In genomic region chr9:51303980-51304379, GRCm38 (mm10) we compare ENCODE assay signal across 33 mouse cellular contexts. TPM values are rescaled to one million over a fixed set of nuclear protein-coding genes. Genes with fewer than 3 reads are reported as not detected.
A peak's percentile ranks its signal among the peaks of the same experiment; 100 is the strongest.
DNase-seq lines count a peak whose midpoint lies in the region; ATAC-seq and TF ChIP-seq lines count a peak whose summit lies in the region.
"Had no signal": no experiment of that assay in that cellular context is flagged by ENCODE, and none has a peak within 500 bp of the region (broad histone marks: within the 10 kb centered on the region; RNA-seq: fewer than 3 reads in every experiment).

No protein-coding gene starts in this region.

- WGBS in forebrain, embryonic 15.5 days: 76% methylated on average over 5 of the region's 5 CpGs
- WGBS in forebrain, embryonic 14.5 days: 85% methylated on average over 5 of the region's 5 CpGs
- 61% methylated on average over 5 of the region's 5 CpGs for WGBS in heart, embryonic 11.5 days (ENCODE audit: insufficient replicate concordance)

- no peaks in the 10 kb centered on the region for H3K79me2 ChIP-seq in myocyte (ENCODE audit: control insufficient read depth, insufficient read depth)

- no peak for TF ChIP-seq POLR2A in myocyte (IDR thresholded peaks at IDR 0.05; ENCODE audit: insufficient read length, low read depth)

- no peak overlapping the region for H3K4me2 ChIP-seq in forebrain, embryonic 15.5 days (replicated peaks)
- no peak overlapping the region for H3K4me2 ChIP-seq in forebrain, embryonic 14.5 days (ENCODE audit: low read length)
- H3K4me2 ChIP-seq in heart, embryonic 11.5 days: no peak overlapping the region
- no peak overlapping the region for H3K4me2 ChIP-seq in myocyte (ENCODE audit: low read depth)
- H3K4me2 ChIP-seq: hindbrain, embryonic 12.5 days; hindbrain, embryonic 15.5 days had no signal

- peak overlapping the region; percentile 80; the same call in 1 of the 2 replicates for H3K27ac ChIP-seq in forebrain, embryonic 15.5 days (replicated peaks)
- H3K27ac ChIP-seq in forebrain, embryonic 14.5 days (ENCODE audit: low read depth, low read length): no peak overlapping the region
- H3K27ac ChIP-seq in heart, embryonic 11.5 days (ENCODE audit: low read depth, low read length): no peak overlapping the region
- peak overlapping the region; percentile 17; the same call in 1 of the 2 replicates for H3K27ac ChIP-seq in left cerebral cortex, adult 2 months
- H3K27ac ChIP-seq: heart, adult 2 months; heart, embryonic 10.5 days; hindbrain, embryonic 12.5 days; hindbrain, embryonic 15.5 days had no signal

- no peak for ATAC-seq in forebrain, embryonic 15.5 days (replicated peaks)
- ATAC-seq in forebrain, embryonic 14.5 days: no peak
- no peak for ATAC-seq in heart, embryonic 11.5 days (replicated peaks; ENCODE audit: insufficient number of reproducible peaks, low FRiP score, low TSS enrichment)
- ATAC-seq: intestine, postnatal 0 days had no signal

- no peaks in the 10 kb centered on the region for H3K36me3 ChIP-seq in forebrain, embryonic 15.5 days
- H3K36me3 ChIP-seq in forebrain, embryonic 14.5 days (ENCODE audit: control insufficient read depth, insufficient read depth, low read length): no peaks in the 10 kb centered on the region
- no peaks in the 10 kb centered on the region for H3K36me3 ChIP-seq in heart, embryonic 11.5 days (ENCODE audit: control insufficient read depth, insufficient read depth, low read length)
- H3K36me3 ChIP-seq in myocyte (ENCODE audit: control insufficient read depth, insufficient read depth): no peaks in the 10 kb centered on the region
- H3K36me3 ChIP-seq: G1E; heart, embryonic 10.5 days; hindbrain, embryonic 12.5 days; hindbrain, embryonic 15.5 days had no signal

- intact Hi-C loops in left cerebral cortex, adult 2 months (cut with DNase I): no loop called here

- peaks cover 19% of the 10 kb centered on the region; the same call in 1 of the 2 replicates for H3K4me1 ChIP-seq in forebrain, embryonic 15.5 days
- H3K4me1 ChIP-seq in forebrain, embryonic 14.5 days (ENCODE audit: control insufficient read depth, insufficient read depth, low read length): no peaks in the 10 kb centered on the region
- no peaks in the 10 kb centered on the region for H3K4me1 ChIP-seq in heart, embryonic 11.5 days (ENCODE audit: control insufficient read depth, insufficient read depth, low read length)
- H3K4me1 ChIP-seq: heart, embryonic 10.5 days; hindbrain, embryonic 12.5 days; hindbrain, embryonic 15.5 days had no signal

- H3K27me3 ChIP-seq in forebrain, embryonic 15.5 days: no peaks in the 10 kb centered on the region
- H3K27me3 ChIP-seq in forebrain, embryonic 14.5 days (replicated peaks; ENCODE audit: control insufficient read depth, insufficient read depth, low read length): no peaks in the 10 kb centered on the region
- no peaks in the 10 kb centered on the region for H3K27me3 ChIP-seq in heart, embryonic 11.5 days (ENCODE audit: control insufficient read depth, insufficient read depth, low read length)
- H3K27me3 ChIP-seq in myocyte (ENCODE audit: control insufficient read depth, insufficient read depth, insufficient read length): no peaks in the 10 kb centered on the region
- H3K27me3 ChIP-seq: CH12.LX; hindbrain, embryonic 12.5 days; hindbrain, embryonic 15.5 days had no signal

- no peak overlapping the region for H3ac ChIP-seq in myocyte (ENCODE audit: control insufficient read depth, insufficient read length)

- H3K9me3 ChIP-seq in forebrain, embryonic 15.5 days: no peaks in the 10 kb centered on the region
- no peaks in the 10 kb centered on the region for H3K9me3 ChIP-seq in forebrain, embryonic 14.5 days (replicated peaks; ENCODE audit: control insufficient read depth, low read length)
- H3K9me3 ChIP-seq in heart, embryonic 11.5 days (replicated peaks; ENCODE audit: control insufficient read depth, low read length): no peaks in the 10 kb centered on the region
- H3K9me3 ChIP-seq: G1E; heart, embryonic 10.5 days; hindbrain, embryonic 12.5 days; hindbrain, embryonic 15.5 days had no signal

- no peak overlapping the region for H3K9ac ChIP-seq in forebrain, embryonic 15.5 days (replicated peaks)
- no peak overlapping the region for H3K9ac ChIP-seq in forebrain, embryonic 14.5 days (ENCODE audit: low read length)
- no peak overlapping the region for H3K9ac ChIP-seq in heart, embryonic 11.5 days (ENCODE audit: low read depth, low read length)
- H3K9ac ChIP-seq: hindbrain, embryonic 12.5 days; hindbrain, embryonic 15.5 days had no signal

- TF ChIP-seq CTCF in left cerebral cortex, adult 2 months (IDR thresholded peaks at IDR 0.05): no peak

- DNase-seq in forebrain, embryonic 14.5 days (ENCODE audit: low spot score): no peak
- peak; percentile 80 for DNase-seq in heart, adult 11 months
- DNase-seq in left cerebral cortex, adult 2 months (ENCODE audit: extremely low spot score in 1 of 2, low spot score in 2 of 2): no peak
- DNase-seq in left cerebral cortex, adult 9 months (ENCODE audit: low spot score in 2 of 2): no peak
- DNase-seq in adrenal gland, postnatal 14 days: no peak
- DNase-seq: adrenal gland, adult 2 months; adrenal gland, postnatal 25 days; B cell, adult 2 months; cerebellum, adult 11-12 months; cerebellum, adult 8-10 months; cerebellum, postnatal 10 days; cerebellum, postnatal 36 days; gastrocnemius, postnatal 25 days; heart, adult 2 months; heart, postnatal 4 days; kidney, adult 2 months had no signal

- H3K4me3 ChIP-seq in forebrain, embryonic 15.5 days: no peak overlapping the region
- H3K4me3 ChIP-seq in forebrain, embryonic 14.5 days (ENCODE audit: low read depth, low read length): no peak overlapping the region
- H3K4me3 ChIP-seq in heart, embryonic 11.5 days (ENCODE audit: low read depth, low read length): no peak overlapping the region
- H3K4me3 ChIP-seq in left cerebral cortex, adult 2 months: no peak overlapping the region
- H3K4me3 ChIP-seq in myocyte: no peak overlapping the region
- H3K4me3 ChIP-seq: heart, adult 2 months; heart, embryonic 10.5 days; hindbrain, embryonic 12.5 days; hindbrain, embryonic 15.5 days had no signal

TF ChIP-seq in myocyte, 11 proteins besides CTCF, POLR2A, EP300 and RAD21:
- TF ChIP-seq SRF (IDR thresholded peaks at IDR 0.05; ENCODE audit: control insufficient read depth, insufficient read length, low read depth) (no peak), MYOD1 (IDR thresholded peaks at IDR 0.05; ENCODE audit: control insufficient read depth in 1 of 3, insufficient read length in 2 of 3, low read depth in 2 of 3) (peak in 2 of 3 experiments; percentile 23 to 56), MYOG (IDR thresholded peaks at IDR 0.05; ENCODE audit: control insufficient read depth in 1 of 3, insufficient read depth in 1 of 3, insufficient read length in 2 of 3, low read depth in 2 of 3) (peak in 1 of 3 experiments; percentile 51)

RNA-seq across cellular contexts. Expression of gene 1810046K07Rik, which starts 24.7 kb away (rescaled TPM):
- polyA plus RNA-seq in forebrain, embryonic 15.5 days (2015; fragmentation: Nextera tagmentation; extraction: Ambion mirVana): not detected in 2 replicates
- not detected in 2 replicates for polyA plus RNA-seq in forebrain, embryonic 14.5 days (2014; fragmentation: Nextera tagmentation; extraction: Ambion mirVana)
- not detected in 2 replicates for polyA plus RNA-seq in heart, embryonic 11.5 days (2014; fragmentation: Nextera tagmentation; extraction: Ambion mirVana)
- not detected for total RNA-seq in left cerebral cortex, adult 2 months (2021)
- not detected for polyA plus RNA-seq in myocyte (2012; fragmentation: generic; extraction: Trizol)
- 1.0 TPM in 1 of 2 replicates, not detected in the other for total RNA-seq in adrenal gland, postnatal 14 days (2021)
- total RNA-seq: adrenal gland, adult 2 months; adrenal gland, postnatal 25 days; G1E; gastrocnemius, adult 8-10 months; gastrocnemius, postnatal 25 days; heart, adult 2 months; heart, postnatal 4 days had no signal
- polyA plus RNA-seq: adrenal gland, adult 2 months; brain, embryonic 14.5 days; embryonic facial prominence, embryonic 11.5 days; embryonic facial prominence, embryonic 14.5 days; G1E; gonadal fat pad, adult 2 months; heart, embryonic 10.5 days; heart, embryonic 14.5 days; heart, postnatal 0 days; hindbrain, embryonic 12.5 days; hindbrain, embryonic 15.5 days; intestine, embryonic 14.5 days had no signal

RNA-seq across cellular contexts. Expression of gene Colca2, which starts 25.6 kb away (rescaled TPM):
- 0.70 and 1.1 TPM in 2 replicates for polyA plus RNA-seq in forebrain, embryonic 15.5 days (2015; fragmentation: Nextera tagmentation; extraction: Ambion mirVana)
- polyA plus RNA-seq in forebrain, embryonic 14.5 days (2014; fragmentation: Nextera tagmentation; extraction: Ambion mirVana): 0.80 and 1.7 TPM in 2 replicates
- 2.4 and 4.4 TPM in 2 replicates for polyA plus RNA-seq in heart, embryonic 11.5 days (2014; fragmentation: Nextera tagmentation; extraction: Ambion mirVana)
- 1 to 10 TPM; 1.0 to 1.4 TPM for total RNA-seq in left cerebral cortex, adult 2 months (2021)
- 2.9 TPM for polyA plus RNA-seq in myocyte (2012; fragmentation: generic; extraction: Trizol)
- 2.9 and 5.4 TPM in 2 replicates for total RNA-seq in adrenal gland, postnatal 14 days (2021)
- total RNA-seq: CH12.LX had no signal
- polyA plus RNA-seq: G1E had no signal

Comparison
In these comparisons a context has a peak if more than half of its experiments do, and no peak if none do; other contexts are left out.
1. H3K27ac ChIP-seq: peak in forebrain, embryonic 15.5 days (single experiment) and left cerebral cortex, adult 2 months (single experiment); none in forebrain, embryonic 14.5 days (single experiment) and heart, embryonic 11.5 days (single experiment).